8 mouse cellular contexts compared by ENCODE assay signal in the genomic region with DNA sequence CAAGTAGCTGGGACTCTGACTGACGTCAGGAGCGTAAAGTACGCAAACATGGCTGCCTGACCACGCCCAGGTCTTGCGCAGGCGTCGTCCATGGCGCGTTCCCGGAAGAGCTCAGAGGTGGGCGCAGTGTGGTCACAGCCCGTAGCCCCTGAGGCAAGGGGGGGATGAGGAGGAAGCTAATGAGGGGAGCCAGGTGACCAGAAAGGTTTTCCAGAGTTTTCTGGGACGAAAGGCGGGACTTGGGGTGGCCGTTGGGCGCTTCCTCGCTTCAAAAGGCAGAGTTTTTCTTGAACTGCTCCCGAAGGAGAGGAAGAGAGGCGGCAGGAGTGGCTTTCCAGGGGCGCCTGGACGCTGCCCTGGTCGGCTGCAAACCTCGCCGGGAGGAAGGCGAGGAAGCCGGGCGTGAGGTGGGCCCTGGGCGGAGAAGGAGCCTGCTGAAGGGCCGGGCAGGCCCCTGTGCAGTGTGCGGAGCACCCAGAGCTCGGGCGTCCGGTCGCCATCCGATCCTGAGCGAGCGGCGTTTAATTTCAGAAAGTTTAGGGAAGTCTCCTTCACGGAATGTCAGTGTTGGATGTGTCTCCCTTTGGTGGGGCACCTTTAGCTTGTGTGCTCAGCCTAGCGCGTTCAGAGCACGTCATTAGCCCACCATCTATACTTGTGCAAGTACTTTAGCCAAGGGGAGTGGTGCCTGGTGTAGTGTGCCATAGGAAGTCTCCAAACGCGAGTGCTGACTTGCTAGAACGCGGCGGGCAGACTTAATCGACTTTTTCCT. TPM values are rescaled to one million over a fixed set of nuclear protein-coding genes. Genes with fewer than 3 reads are reported as not detected.
DNase-seq lines count a peak whose midpoint lies in the region; ATAC-seq and TF ChIP-seq lines count a peak whose summit lies in the region.

A gene (plus strand): TSS at position 33 of the 772 bp plus-strand sequence.

- H3K9me3 ChIP-seq in G1E (replicated peaks), result no peaks in the 10 kb centered on the region
- no peaks in the 10 kb centered on the region for H3K9me3 ChIP-seq in forebrain, postnatal 0 days (ENCODE audit: low read length)
- H3K9me3 ChIP-seq in lung, embryonic 15.5 days, result no peaks in the 10 kb centered on the region

- H3K4me3 ChIP-seq in G1E (ENCODE audit: low read depth, low read length), result peak within 1 kb of the TSS; percentile 72
- H3K4me3 ChIP-seq in forebrain, postnatal 0 days (ENCODE audit: low read depth, low read length), result peak within 1 kb of the TSS; percentile 71
- peak within 1 kb of the TSS; percentile 78 for H3K4me3 ChIP-seq in lung, embryonic 15.5 days

- no peaks in the 10 kb centered on the region for H3K4me1 ChIP-seq in G1E (ENCODE audit: insufficient read depth, low read depth, low read length)
- H3K4me1 ChIP-seq in forebrain, postnatal 0 days (ENCODE audit: insufficient read depth), result 0 out of 2 replicates have a peak, but pooled peaks cover 4% of the 10 kb centered on the region
- no peaks in the 10 kb centered on the region for H3K4me1 ChIP-seq in lung, embryonic 15.5 days

- peak; percentile 50 for DNase-seq in G1E (ENCODE audit: low spot score)
- peak; percentile 86 to 87 for DNase-seq in cerebellum, adult 18-20 months
- DNase-seq in forebrain, postnatal 0 days, result peak; percentile 91
- peak; percentile 89 for DNase-seq in heart, postnatal 4 days
- DNase-seq in layer of hippocampus, adult 8-10 months (ENCODE audit: low spot score in 2 of 2), result peak; percentile 82 to 86
- DNase-seq in ovary, adult 18-20 months (ENCODE audit: low spot score), result peak; percentile 71
- DNase-seq in thymus, postnatal 0 days (ENCODE audit: low spot score), result peak; percentile 83

- H3K4me2 ChIP-seq in forebrain, postnatal 0 days (ENCODE audit: low read depth), result peak within 1 kb of the TSS; percentile 74
- peak within 1 kb of the TSS; percentile 62 for H3K4me2 ChIP-seq in lung, embryonic 15.5 days

- no peak for TF ChIP-seq CTCF in G1E (IDR thresholded peaks at IDR 0.05; ENCODE audit: low read depth, low read length)
- TF ChIP-seq CTCF in forebrain, postnatal 0 days (IDR thresholded peaks at IDR 0.05; ENCODE audit: low read depth), result peak; percentile 38; the same call in 1 of the 2 replicates

- peak within 1 kb of the TSS; percentile 71 for H3K9ac ChIP-seq in forebrain, postnatal 0 days
- peak within 1 kb of the TSS; percentile 87 for H3K9ac ChIP-seq in lung, embryonic 15.5 days

- peak within 1 kb of the TSS; percentile 74 for H3K27ac ChIP-seq in forebrain, postnatal 0 days (ENCODE audit: low read depth, low read length)
- peak within 1 kb of the TSS; percentile 98 for H3K27ac ChIP-seq in lung, embryonic 15.5 days

- H3K27me3 ChIP-seq in G1E (ENCODE audit: insufficient read depth, low read length), result no peaks in the 10 kb centered on the region
- no peaks in the 10 kb centered on the region for H3K27me3 ChIP-seq in forebrain, postnatal 0 days (ENCODE audit: insufficient read depth, low read length)
- no peaks in the 10 kb centered on the region for H3K27me3 ChIP-seq in lung, embryonic 15.5 days

- peak; percentile 95 for ATAC-seq in G1E (ENCODE audit: extremely low read depth, insufficient number of reproducible peaks, low FRiP score, poor library complexity, severe bottlenecking)
- ATAC-seq in forebrain, postnatal 0 days, result peak; percentile 99
- ATAC-seq in lung, embryonic 15.5 days (ENCODE audit: borderline replicate concordance, extremely low read depth, low FRiP score, low TSS enrichment), result peak; percentile 98

- WGBS in forebrain, postnatal 0 days, result under 1% methylated on average over 48 of the region's 48 CpGs
- under 1% methylated on average over 48 of the region's 48 CpGs for WGBS in lung, embryonic 15.5 days

- H3K36me3 ChIP-seq in G1E (replicated peaks), result peaks cover 7% of the 10 kb centered on the region
- no peaks in the 10 kb centered on the region for H3K36me3 ChIP-seq in forebrain, postnatal 0 days (ENCODE audit: insufficient read depth)
- no peaks in the 10 kb centered on the region for H3K36me3 ChIP-seq in lung, embryonic 15.5 days

RNA-seq across cellular contexts. Expression of the gene that starts here (rescaled TPM):
- 52.1 and 62.4 TPM in 2 replicates for total RNA-seq in G1E (2014; fragmentation: Nextera tagmentation)
- total RNA-seq in G1E (2017), result 27.8 and 30.9 TPM in 2 replicates
- polyA plus RNA-seq in G1E (2012), result 3.1 and 4.0 TPM in 2 replicates
- 27.8 and 40.2 TPM in 2 replicates for total RNA-seq in forebrain, postnatal 0 days (2014; rRNA removed)
- 35.2 and 39.0 TPM in 2 replicates for polyA plus RNA-seq in forebrain, postnatal 0 days (2015; fragmentation: Nextera tagmentation; extraction: Ambion mirVana)
- 10 to 100 TPM; 21.8 to 22.4 TPM for total RNA-seq in heart, postnatal 4 days (2021)
- total RNA-seq in layer of hippocampus, adult 8-10 months (2022), result 10 to 100 TPM; 29.4 to 37.0 (median 34.3) TPM
- polyA plus RNA-seq in lung, embryonic 15.5 days (2015; fragmentation: Nextera tagmentation; extraction: Ambion mirVana), result 41.4 and 45.9 TPM in 2 replicates
- 66.1 and 71.4 TPM in 2 replicates for polyA plus RNA-seq in thymus, postnatal 0 days (2015; fragmentation: Nextera tagmentation; extraction: Ambion mirVana)

Comparison
In these comparisons a context has a peak if more than half of its experiments do, and no peak if none do; other contexts are left out.
1. Peak in every context shown above with its lines: DNase-seq, ATAC-seq, H3K4me3 ChIP-seq and H3K27ac ChIP-seq.